Mouse (Mus musculus): Measurements from ENCODE around the gene Olfr1305. TPM values are rescaled to one million over a fixed set of nuclear protein-coding genes. Genes with fewer than 3 reads are reported as not detected.

Olfr1305 gene
- total RNA-seq (2014; rRNA removed) = not detected in 2 replicates
- not detected in 2 replicates for polyA plus RNA-seq (2015; fragmentation: Nextera tagmentation; extraction: Ambion mirVana)

DNA sequence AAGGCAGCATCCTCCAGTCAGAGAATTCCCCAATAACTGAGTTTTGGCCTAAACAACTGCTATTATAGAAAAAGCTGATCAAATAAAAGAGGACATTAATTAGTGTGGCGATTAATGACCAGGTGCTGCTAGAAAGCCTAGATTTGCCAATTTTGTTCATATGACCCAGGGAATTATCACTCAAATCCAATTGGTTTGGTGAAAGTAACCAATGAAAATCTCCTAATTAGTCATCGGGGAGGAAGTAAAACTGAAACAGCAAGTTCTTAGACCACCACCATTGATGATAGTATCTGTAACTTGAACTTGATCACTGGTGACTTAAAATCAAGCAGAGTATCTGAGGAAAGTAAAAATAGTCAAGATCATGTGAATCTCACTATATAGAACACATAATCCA is at the start of gene Olfr1305:
Gene Olfr1305, minus strand, starts transcription at position 101 of the 400 bp plus-strand sequence.
- H3K9ac ChIP-seq (replicated peaks; ENCODE audit: low read length) = no peak within 1 kb of the TSS
- no peak within 1 kb of the TSS for H3K27ac ChIP-seq
- H3K9me3 ChIP-seq (ENCODE audit: low read length) = no peaks in the 10 kb centered on the region
- H3K4me3 ChIP-seq (ENCODE audit: low read length) = no peak within 1 kb of the TSS
- no peak within 1 kb of the TSS for H3K4me2 ChIP-seq (ENCODE audit: low read depth, low read length)
- H3K36me3 ChIP-seq (ENCODE audit: insufficient read depth, low read length) = no peaks in the 10 kb centered on the region
- H3K27me3 ChIP-seq (ENCODE audit: insufficient read depth, low read length) = no peaks in the 10 kb centered on the region
- ATAC-seq (no peak), DNase-seq (ENCODE audit: low spot score) (no peak)
- WGBS = 89% methylated on average over 2 of the region's 2 CpGs
- TF ChIP-seq CTCF (IDR thresholded peaks at IDR 0.05; ENCODE audit: low read depth) = no peak
- no peaks in the 10 kb centered on the region for H3K4me1 ChIP-seq (ENCODE audit: insufficient read depth, low read length)

- ATAC-seq (no peak), DNase-seq (ENCODE audit: low spot score) (no peak)
- Histone ChIP-seq H3K27me3 (ENCODE audit: insufficient read depth, low read length) (no peaks in the 10 kb centered on the region), H3K9me3 (ENCODE audit: low read length) (no peaks in the 10 kb centered on the region), H3K4me3 (ENCODE audit: low read length) (no peak within 1 kb of the TSS), H3K9ac (replicated peaks; ENCODE audit: low read length) (no peak within 1 kb of the TSS), H3K4me2 (ENCODE audit: low read depth, low read length) (no peak within 1 kb of the TSS), H3K4me1 (ENCODE audit: insufficient read depth, low read length) (no peaks in the 10 kb centered on the region), H3K36me3 (ENCODE audit: insufficient read depth, low read length) (no peaks in the 10 kb centered on the region), H3K27ac (no peak within 1 kb of the TSS)
- TF ChIP-seq CTCF (IDR thresholded peaks at IDR 0.05; ENCODE audit: low read depth) = no peak
- 83% methylated on average over 1 of the region's 1 CpGs for WGBS
Observed at GRCm38 (mm10) chr2:111916171-111916570, 39.2 kb upstream of the Olfr1305 start, which contains the start of gene Olfr1306. Gene Olfr1306, minus strand, starts transcription at chr2:111916271.

DNA sequence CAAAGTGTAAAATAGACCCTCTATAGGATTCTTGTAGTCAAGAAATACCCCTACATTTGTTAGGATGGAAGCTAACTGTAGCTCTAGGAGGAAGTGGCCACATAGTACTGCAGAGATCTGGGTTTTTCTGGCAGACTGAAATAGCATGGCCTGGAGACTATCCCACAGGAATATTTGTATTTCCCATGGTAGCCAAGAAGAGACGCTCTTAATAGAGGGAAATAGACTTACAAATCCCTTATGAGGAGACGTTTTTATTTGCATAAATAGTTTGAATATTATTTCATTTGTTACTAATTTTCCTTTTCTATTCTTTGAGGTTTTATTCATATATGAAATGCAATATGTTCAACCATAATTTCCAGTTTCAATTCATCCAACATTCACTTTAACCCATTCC is 56.7 kb downstream of the Olfr1305 start, which contains the start of gene Olfr1303:
Gene Olfr1303, minus strand, starts transcription at position 101 of the 400 bp plus-strand sequence.
- Histone ChIP-seq H3K4me3 (ENCODE audit: low read length) (no peak within 1 kb of the TSS), H3K4me2 (ENCODE audit: low read depth, low read length) (no peak within 1 kb of the TSS), H3K9me3 (ENCODE audit: low read length) (no peaks in the 10 kb centered on the region), H3K27ac (no peak within 1 kb of the TSS), H3K9ac (replicated peaks; ENCODE audit: low read length) (no peak within 1 kb of the TSS), H3K27me3 (ENCODE audit: insufficient read depth, low read length) (no peaks in the 10 kb centered on the region), H3K4me1 (ENCODE audit: insufficient read depth, low read length) (no peaks in the 10 kb centered on the region), H3K36me3 (ENCODE audit: insufficient read depth, low read length) (no peaks in the 10 kb centered on the region)
- no peak for DNase-seq (ENCODE audit: low spot score)
- no peak for TF ChIP-seq CTCF (IDR thresholded peaks at IDR 0.05; ENCODE audit: low read depth)
- ATAC-seq = no peak
- 87% methylated on average over 2 of the region's 2 CpGs for WGBS

Other genes with a start within 250 kb of the Olfr1305 start
- not detected in 2 replicates for gene Olfr1298, start 227.9 kb downstream of the Olfr1305 start, total RNA-seq (2014; rRNA removed)
- not detected in 2 replicates for gene Olfr1298, start 227.9 kb downstream of the Olfr1305 start, polyA plus RNA-seq (2015; fragmentation: Nextera tagmentation; extraction: Ambion mirVana)
- gene Olfr1299, start 215.7 kb downstream of the Olfr1305 start, total RNA-seq (2014; rRNA removed) = not detected in 2 replicates
- not detected in 2 replicates for gene Olfr1299, start 215.7 kb downstream of the Olfr1305 start, polyA plus RNA-seq (2015; fragmentation: Nextera tagmentation; extraction: Ambion mirVana)
- gene Olfr1301, start 126.1 kb downstream of the Olfr1305 start, total RNA-seq (2014; rRNA removed) = not detected in 2 replicates
- gene Olfr1301, start 126.1 kb downstream of the Olfr1305 start, polyA plus RNA-seq (2015; fragmentation: Nextera tagmentation; extraction: Ambion mirVana) = not detected in 2 replicates
- not detected in 2 replicates for gene Olfr1302, start 99.7 kb downstream of the Olfr1305 start, total RNA-seq (2014; rRNA removed)
- gene Olfr1302, start 99.7 kb downstream of the Olfr1305 start, polyA plus RNA-seq (2015; fragmentation: Nextera tagmentation; extraction: Ambion mirVana) = 0.10 TPM in 1 of 2 replicates, not detected in the other
- gene Olfr1303, start 56.8 kb downstream of the Olfr1305 start, total RNA-seq (2014; rRNA removed) = not detected in 2 replicates
- gene Olfr1303, start 56.8 kb downstream of the Olfr1305 start, polyA plus RNA-seq (2015; fragmentation: Nextera tagmentation; extraction: Ambion mirVana) = not detected in 2 replicates
- gene Olfr1306, start 39.1 kb upstream of the Olfr1305 start, total RNA-seq (2014; rRNA removed) = not detected in 2 replicates
- gene Olfr1306, start 39.1 kb upstream of the Olfr1305 start, polyA plus RNA-seq (2015; fragmentation: Nextera tagmentation; extraction: Ambion mirVana) = not detected in 2 replicates
- gene Olfr1307, start 72.3 kb upstream of the Olfr1305 start, total RNA-seq (2014; rRNA removed) = not detected in 2 replicates
- gene Olfr1307, start 72.3 kb upstream of the Olfr1305 start, polyA plus RNA-seq (2015; fragmentation: Nextera tagmentation; extraction: Ambion mirVana) = not detected in 2 replicates
- gene Olfr1308, start 87.8 kb upstream of the Olfr1305 start, total RNA-seq (2014; rRNA removed) = not detected in 2 replicates
- not detected in 2 replicates for gene Olfr1308, start 87.8 kb upstream of the Olfr1305 start, polyA plus RNA-seq (2015; fragmentation: Nextera tagmentation; extraction: Ambion mirVana)
- 0.11 TPM in 1 of 2 replicates, not detected in the other for gene Olfr1309, start 113.1 kb upstream of the Olfr1305 start, total RNA-seq (2014; rRNA removed)
- not detected in 2 replicates for gene Olfr1309, start 113.1 kb upstream of the Olfr1305 start, polyA plus RNA-seq (2015; fragmentation: Nextera tagmentation; extraction: Ambion mirVana)
- gene Olfr1310, start 135.6 kb upstream of the Olfr1305 start, total RNA-seq (2014; rRNA removed) = not detected in 2 replicates
- not detected in 2 replicates for gene Olfr1310, start 135.6 kb upstream of the Olfr1305 start, polyA plus RNA-seq (2015; fragmentation: Nextera tagmentation; extraction: Ambion mirVana)
- gene Olfr1311, start 147.3 kb upstream of the Olfr1305 start, total RNA-seq (2014; rRNA removed) = not detected in 2 replicates
- gene Olfr1311, start 147.3 kb upstream of the Olfr1305 start, polyA plus RNA-seq (2015; fragmentation: Nextera tagmentation; extraction: Ambion mirVana) = not detected in 2 replicates
- not detected in 2 replicates for gene Olfr1312, start 173.1 kb upstream of the Olfr1305 start, total RNA-seq (2014; rRNA removed)
- not detected in 2 replicates for gene Olfr1312, start 173.1 kb upstream of the Olfr1305 start, polyA plus RNA-seq (2015; fragmentation: Nextera tagmentation; extraction: Ambion mirVana)
- not detected in 2 replicates for gene Olfr1313, start 200.7 kb upstream of the Olfr1305 start, total RNA-seq (2014; rRNA removed)
- gene Olfr1313, start 200.7 kb upstream of the Olfr1305 start, polyA plus RNA-seq (2015; fragmentation: Nextera tagmentation; extraction: Ambion mirVana) = not detected in 2 replicates
- gene Olfr1314, start 219.6 kb upstream of the Olfr1305 start, total RNA-seq (2014; rRNA removed) = not detected in 2 replicates
- not detected in 2 replicates for gene Olfr1314, start 219.6 kb upstream of the Olfr1305 start, polyA plus RNA-seq (2015; fragmentation: Nextera tagmentation; extraction: Ambion mirVana)
- gene Olfr1315-ps1, start 238.3 kb upstream of the Olfr1305 start, total RNA-seq (2014; rRNA removed) = 0.21 TPM in 1 of 2 replicates, not detected in the other
- gene Olfr1315-ps1, start 238.3 kb upstream of the Olfr1305 start, polyA plus RNA-seq (2015; fragmentation: Nextera tagmentation; extraction: Ambion mirVana) = not detected in 2 replicates